Mouse (Mus musculus) MEL (cell line): ENCODE results near the gene C330007P06Rik.

Experiments
- MAFK ChIP-seq: IDR thresholded peaks from 2 replicates; pipeline ENCODE4 v1.6.1; 2011; ENCODE audit warnings: low read depth, mild to moderate bottlenecking, low read length, improper control_type of control experiment, borderline replicate concordance
- POLR2AphosphoS5 ChIP-seq: IDR thresholded peaks from 2 replicates; pipeline ENCODE4 v1.6.1; 2012; ENCODE audit warnings: low read depth, borderline replicate concordance, mild to moderate bottlenecking, inconsistent platforms, low read length, moderate library complexity, mixed read lengths

- TF ChIP-seq MAFK: no peak
- no peak for TF ChIP-seq POLR2AphosphoS5
Measured at GRCm38 (mm10) chrX:36874178-36874696, 326 bp upstream of the C330007P06Rik start.
